Mouse (Mus musculus) splenic B cell, adult 2 months (primary cell): ENCODE measurements around the gene Pde4d.

ENCODE experiments used
- DNase-seq: peaks from one replicate; pipeline ENCODE4 v3.0.0-alpha.2; 2011; ENCODE audit warnings: low read depth, low spot score
- H3K27me3 ChIP-seq: 2 replicates; pipeline ENCODE4 v1.6.1; 2012; ENCODE audit warnings: mild to moderate bottlenecking, low read length, moderate library complexity, mixed read lengths; ENCODE audit not compliant: control insufficient read depth, poor library complexity, insufficient read depth, severe bottlenecking
- H3K36me3 ChIP-seq: 2 replicates; pipeline ENCODE4 v1.6.1; 2012; ENCODE audit warnings: mild to moderate bottlenecking, low read length, moderate library complexity, mixed read lengths; ENCODE audit not compliant: control insufficient read depth, poor library complexity, insufficient read depth, severe bottlenecking

Pde4d gene

DNA sequence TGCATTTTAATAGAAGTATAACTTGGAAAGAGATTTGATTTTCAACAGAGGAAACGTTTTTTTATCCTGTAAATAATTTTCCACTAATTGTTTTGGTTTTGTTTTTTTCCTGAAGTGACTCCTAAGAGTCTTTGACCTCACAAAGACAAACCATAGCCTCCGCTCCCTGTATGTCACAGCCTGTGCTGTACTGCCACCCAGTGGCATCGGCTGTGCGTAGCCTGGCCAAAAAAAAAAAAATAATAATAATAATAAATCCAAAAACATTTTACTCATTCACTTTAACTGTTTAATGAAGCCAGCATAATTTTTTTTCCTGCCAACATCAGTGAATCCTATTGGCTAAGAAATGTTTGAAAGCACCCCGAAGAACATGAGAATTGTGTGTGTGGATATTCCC is 1309.5 kb downstream of the Pde4d start:
- Histone ChIP-seq H3K27me3 (no peaks in the 10 kb centered on the region), H3K36me3 (no peaks in the 10 kb centered on the region)
- peak; percentile 19 for DNase-seq

DNA sequence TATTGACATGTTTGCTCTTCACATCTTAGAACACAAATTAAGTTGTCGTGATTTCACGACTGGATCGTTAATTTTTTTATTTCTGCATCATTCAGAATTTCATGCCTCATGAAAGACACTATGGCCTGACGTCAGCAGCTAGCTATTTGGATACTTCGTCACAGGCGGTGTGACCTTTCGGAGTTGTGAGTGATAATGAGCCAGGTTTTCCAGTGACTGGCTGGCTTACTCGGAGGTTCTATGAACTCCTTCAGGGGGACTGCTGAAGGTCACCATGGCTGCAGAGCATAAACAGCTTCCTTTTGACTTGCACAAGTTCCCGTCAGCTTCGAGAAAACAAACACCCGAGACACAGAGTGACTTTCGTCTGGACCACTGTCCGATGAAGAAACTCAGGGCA is 1311.3 kb downstream of the Pde4d start:
- H3K27me3 ChIP-seq: no peaks in the 10 kb centered on the region
- H3K36me3 ChIP-seq: no peaks in the 10 kb centered on the region
- no peak for DNase-seq

DNA sequence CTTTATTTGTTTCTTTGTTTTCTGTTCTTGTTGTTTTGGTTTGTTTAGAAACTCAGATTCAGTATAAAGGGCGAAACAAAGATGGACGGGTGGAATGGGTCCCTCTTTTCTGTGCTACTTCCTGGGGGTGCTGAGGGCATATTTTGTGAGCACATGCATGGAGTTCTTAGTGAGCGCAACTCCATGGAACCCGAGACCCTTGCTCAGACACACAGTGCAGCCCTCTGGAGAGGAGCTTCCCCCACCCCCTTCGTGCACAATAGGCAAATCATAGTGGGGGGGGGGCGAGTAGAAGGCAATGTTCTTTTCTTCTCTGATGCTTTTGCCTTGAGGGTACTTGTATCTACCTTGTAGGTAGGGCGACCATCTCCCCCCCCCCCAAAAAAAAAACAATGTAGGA is 1325.0 kb downstream of the Pde4d start:
- no peaks in the 10 kb centered on the region for H3K27me3 ChIP-seq
- DNase-seq: no peak

DNA sequence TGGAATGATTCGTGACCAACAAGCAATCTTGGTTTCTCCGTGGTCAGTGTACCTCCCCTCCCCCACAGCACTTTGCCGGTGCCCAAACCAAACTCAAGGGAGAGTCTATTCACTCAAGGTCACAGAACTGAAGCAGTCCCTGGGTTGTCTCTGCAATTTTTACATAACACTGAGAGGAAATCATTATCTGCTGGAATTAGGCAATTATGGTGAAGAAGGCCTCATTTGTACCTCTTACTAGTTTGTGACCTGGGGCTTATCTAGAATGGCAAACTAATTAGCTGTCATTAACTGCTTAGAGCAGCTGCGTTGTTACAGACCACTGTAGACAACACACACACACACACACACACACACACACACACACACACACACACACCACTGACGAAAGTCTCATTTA is 1325.4 kb downstream of the Pde4d start:
- no peak for DNase-seq
- H3K36me3 ChIP-seq: no peaks in the 10 kb centered on the region

More for the DNA sequence above, 1325.0 kb downstream of the Pde4d start:
- H3K36me3 ChIP-seq: no peaks in the 10 kb centered on the region

DNA sequence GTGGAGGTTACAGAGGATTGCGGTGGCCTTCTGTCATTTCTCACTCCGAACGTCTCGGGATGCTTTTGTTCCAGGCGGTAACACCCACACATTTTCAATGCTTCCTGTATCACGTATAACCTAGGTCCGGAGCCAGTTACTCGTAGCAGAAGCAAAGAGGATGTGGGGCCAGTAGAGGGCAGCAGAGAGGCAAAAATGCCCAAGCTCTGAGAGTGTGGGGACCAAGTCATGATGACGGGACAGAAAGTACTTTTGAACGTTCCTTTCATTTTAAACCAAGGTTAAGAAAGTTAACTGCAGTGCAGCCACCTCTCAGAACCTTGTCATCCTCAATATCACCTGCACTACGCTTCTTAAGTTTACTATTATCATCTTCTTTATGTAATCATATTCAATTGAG is 1326.4 kb downstream of the Pde4d start:
- H3K27me3 ChIP-seq: no peaks in the 10 kb centered on the region
- H3K36me3 ChIP-seq: no peaks in the 10 kb centered on the region
- DNase-seq: peak; percentile 95

More for the DNA sequence above, 1325.4 kb downstream of the Pde4d start:
- H3K27me3 ChIP-seq: no peaks in the 10 kb centered on the region

DNA sequence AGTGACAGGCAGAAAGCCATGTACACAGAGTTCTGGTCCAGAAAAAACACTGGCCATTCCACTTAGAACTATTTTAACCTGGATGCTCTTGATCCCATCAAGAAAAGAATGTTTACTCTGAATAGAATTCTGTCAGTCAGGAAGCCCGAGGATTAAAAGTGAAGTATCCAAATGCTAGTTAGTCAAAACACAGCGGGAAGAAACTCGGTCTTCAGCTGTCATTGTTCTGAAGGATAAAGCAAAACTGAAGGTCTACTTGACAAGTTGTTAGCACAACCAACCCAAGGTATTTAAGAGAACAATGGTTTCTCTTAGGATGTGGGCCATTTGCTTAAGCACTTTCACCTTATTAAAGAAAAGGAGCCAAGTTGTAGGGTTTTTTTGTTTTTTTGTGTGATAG is 1327.2 kb downstream of the Pde4d start:
- no peaks in the 10 kb centered on the region for H3K27me3 ChIP-seq
- no peaks in the 10 kb centered on the region for H3K36me3 ChIP-seq
- DNase-seq: no peak

DNA sequence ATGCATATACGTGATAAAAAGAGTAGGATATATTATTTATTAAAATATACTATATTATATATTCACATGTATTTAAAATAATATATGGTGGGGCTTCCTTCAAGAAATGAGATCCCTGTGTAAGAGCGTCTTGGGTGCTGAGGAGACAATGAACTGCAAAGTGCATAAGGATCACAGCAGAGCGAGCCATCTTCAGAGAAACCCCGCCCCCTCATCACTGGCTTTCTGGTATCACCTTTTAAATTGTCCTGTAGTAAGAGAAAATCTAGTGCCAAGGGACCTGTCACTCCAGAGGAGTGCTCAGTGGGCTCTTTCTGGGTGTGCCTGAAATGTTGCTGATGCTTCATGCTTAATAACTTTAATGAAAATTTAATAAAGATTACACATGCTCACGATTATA is 1327.7 kb downstream of the Pde4d start:
- DNase-seq: no peak
- Histone ChIP-seq H3K27me3 (no peaks in the 10 kb centered on the region), H3K36me3 (no peaks in the 10 kb centered on the region)

DNA sequence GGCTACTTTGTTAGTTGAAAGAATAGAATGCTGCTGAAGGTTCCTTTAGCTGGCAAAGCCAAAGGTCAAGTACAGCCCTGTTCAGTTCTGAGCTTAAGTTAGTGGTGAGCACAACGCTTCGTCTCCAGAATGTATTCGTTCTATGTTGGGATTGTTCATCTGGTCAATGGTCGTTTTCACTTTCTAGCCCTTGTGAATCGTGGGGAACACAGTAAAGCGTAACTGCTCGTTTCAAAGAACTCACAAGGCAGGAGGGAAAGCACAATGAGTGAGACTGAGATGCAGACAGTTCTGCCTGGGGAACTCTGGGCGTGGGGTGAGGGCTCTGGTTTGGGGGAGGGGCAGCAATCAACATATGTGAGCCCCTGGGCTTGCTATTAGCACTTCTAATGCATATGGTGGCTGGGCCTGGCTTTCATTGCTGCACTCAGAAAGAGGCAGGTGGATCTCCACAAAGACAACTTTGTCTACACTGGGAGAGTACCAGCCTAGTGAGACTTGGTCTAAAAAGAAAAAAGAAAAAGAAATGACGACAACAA is 1328.6 kb downstream of the Pde4d start:
- H3K27me3 ChIP-seq: no peaks in the 10 kb centered on the region
- no peaks in the 10 kb centered on the region for H3K36me3 ChIP-seq
- no peak for DNase-seq

DNA sequence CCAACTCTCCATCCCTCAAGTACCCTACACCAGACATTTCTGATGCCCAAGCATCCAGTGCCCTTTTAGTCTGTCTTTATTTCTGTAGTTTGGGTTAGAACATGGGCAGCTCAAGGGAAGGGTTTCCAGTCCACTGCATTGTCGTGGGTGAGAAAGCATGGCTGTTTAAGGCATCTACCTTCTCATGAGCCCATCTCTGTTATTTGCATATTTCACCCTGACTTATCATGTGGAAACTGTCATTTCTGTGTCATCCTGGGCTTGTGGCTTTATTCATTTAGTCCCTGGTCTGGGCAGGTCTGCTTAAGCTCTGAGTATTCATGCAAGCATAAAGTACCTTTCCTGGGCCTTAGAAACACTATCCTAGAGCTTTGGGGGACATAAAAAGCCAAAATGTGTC is 1331.7 kb downstream of the Pde4d start:
- peak; percentile 84 for DNase-seq

DNA sequence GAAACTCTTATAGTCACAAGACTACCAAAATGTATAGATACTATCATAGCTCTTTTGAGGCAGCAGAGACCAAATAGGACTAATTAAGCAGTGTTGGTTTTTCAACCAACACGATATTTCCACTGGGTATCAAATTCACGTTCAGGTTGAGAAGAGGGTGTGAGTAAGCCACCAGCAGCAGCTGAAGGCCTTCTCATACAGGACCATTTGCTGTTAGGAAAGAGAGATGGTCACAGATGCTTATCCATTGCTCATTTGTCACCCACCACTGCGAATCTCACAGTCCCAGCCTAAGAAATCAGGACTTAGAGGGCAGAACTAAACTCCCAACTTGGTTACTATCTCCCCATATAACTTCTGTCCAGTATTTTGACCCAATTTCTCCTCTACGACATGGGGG is 1338.9 kb downstream of the Pde4d start:
- DNase-seq: no peak
- no peaks in the 10 kb centered on the region for H3K27me3 ChIP-seq
- no peaks in the 10 kb centered on the region for H3K36me3 ChIP-seq

More for the DNA sequence above, 1331.7 kb downstream of the Pde4d start:
- no peaks in the 10 kb centered on the region for H3K27me3 ChIP-seq
- H3K36me3 ChIP-seq: no peaks in the 10 kb centered on the region

DNA sequence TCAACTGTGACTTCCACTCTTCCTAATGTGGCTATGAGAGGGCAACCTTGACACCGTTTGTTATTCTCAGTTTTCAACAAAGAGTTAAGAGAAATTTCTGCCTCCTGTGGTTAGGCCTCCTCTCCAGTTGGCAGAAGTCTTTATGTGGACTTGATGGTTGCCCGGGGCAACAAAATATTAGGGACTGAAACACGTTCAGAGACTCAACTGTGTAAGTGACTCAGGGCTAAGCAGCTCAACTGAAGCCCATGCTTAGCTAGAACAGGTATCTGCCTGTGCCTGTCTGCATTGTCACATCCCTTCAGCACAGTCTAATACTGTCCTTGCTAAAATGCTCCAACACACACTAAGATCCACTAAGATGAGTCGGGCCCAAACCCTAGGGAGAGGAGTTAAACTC is 1339.4 kb downstream of the Pde4d start:
- Histone ChIP-seq H3K27me3 (no peaks in the 10 kb centered on the region), H3K36me3 (no peaks in the 10 kb centered on the region)
- peak; percentile 25 for DNase-seq

DNA sequence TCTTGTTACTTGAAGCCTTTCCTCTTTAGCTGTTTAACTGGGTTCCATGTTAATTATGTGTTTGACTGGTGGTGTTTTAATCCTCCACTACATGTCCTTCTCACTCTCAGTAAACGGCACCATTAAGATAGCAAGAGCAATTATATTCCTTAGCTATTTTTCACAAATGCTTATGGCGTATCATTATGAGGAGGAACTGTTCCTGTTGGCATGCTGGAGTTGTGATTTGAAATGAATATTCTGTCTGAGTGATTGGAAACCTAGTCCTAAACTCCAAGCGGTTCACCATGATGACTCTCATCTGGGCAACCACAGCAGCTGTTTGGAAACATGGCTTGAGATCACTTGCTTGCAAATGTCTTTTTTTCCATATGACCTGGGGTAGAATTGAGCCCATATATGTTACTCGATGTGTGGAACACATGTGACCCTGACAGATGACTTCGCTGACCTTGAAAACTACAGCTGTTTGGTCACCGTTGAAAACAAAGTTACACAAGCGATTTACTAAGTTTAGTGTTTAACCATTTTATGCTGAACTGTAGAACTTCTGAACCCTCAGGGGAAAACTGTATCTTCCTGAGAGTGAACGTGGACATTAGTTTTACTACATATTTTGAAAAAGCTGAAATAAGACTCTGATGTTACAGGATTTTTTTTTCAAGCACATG is 1340.4 kb downstream of the Pde4d start:
- H3K27me3 ChIP-seq: no peaks in the 10 kb centered on the region
- no peak for DNase-seq
- no peaks in the 10 kb centered on the region for H3K36me3 ChIP-seq

DNA sequence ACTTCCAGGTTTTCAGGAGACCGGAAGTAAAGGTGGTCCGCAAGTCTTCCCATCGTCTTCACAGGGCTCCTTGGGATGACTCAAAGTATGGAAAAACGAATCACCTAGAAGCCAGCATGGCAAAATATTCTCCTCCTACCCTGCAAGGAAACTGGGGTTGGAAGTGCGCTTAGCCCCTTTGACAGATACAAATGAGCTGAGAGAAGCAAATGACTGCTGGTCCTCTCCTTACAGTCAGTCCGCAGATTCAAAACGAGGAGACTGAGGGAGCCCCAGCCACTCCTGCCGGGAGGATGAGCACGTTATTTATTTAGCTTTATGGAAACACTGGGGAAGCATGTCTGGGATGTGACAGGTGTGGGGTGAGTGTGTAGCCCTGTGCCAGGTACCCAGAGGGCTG is 1344.2 kb downstream of the Pde4d start:
- Histone ChIP-seq H3K36me3 (no peaks in the 10 kb centered on the region), H3K27me3 (no peaks in the 10 kb centered on the region)
- DNase-seq: no peak

DNA sequence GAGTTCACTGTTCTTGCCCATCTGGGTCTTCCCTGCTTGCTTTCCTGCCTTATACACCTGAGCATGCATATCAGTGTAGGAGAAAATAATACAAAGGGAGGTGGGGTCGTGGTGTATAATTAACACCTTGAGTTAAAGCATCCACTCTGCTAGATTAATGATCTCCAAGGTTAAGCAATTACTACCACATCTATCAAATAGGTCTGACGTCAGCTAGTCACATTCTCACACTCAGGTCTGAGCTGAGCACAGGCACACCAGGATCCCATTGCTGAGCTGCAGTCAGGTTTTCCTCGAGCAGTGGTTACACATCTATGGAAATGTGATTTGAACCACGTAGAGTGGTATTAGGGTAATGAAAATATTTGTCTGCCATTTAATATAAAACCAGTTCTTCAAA is 1348.9 kb downstream of the Pde4d start:
- DNase-seq: no peak
- Histone ChIP-seq H3K27me3 (no peaks in the 10 kb centered on the region), H3K36me3 (no peaks in the 10 kb centered on the region)

DNA sequence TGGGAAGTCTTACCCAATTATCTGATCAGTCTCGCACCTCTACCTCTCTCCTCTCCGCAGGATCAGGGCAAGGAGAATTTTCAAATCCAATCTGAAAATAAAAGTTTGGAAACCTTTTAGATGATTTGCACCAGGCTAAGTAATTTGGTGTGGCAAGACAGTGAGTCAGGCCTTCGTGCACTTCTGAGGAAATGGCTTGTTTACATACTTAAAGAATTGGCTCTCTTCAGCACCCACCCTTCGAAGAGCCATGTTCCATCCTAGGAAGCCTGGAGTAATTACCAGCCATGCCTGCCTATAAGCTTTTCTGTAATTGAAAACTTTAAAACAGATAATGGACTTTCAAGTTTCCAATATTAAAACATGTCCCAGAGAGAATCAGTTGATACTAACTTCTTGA is 1352.5 kb downstream of the Pde4d start:
- H3K36me3 ChIP-seq: no peaks in the 10 kb centered on the region
- DNase-seq: no peak

More for the DNA sequence above, 1352.5 kb downstream of the Pde4d start:
- H3K27me3 ChIP-seq: no peaks in the 10 kb centered on the region
